Mouse (Mus musculus) brain, adult 2 months (tissue): Measurements from ENCODE around the gene Prkg1.

Source experiments
- DNase-seq: peaks from one replicate; pipeline ENCODE4 v3.0.0; 2011; ENCODE audit warnings: low read depth, low spot score

Prkg1 gene

DNA sequence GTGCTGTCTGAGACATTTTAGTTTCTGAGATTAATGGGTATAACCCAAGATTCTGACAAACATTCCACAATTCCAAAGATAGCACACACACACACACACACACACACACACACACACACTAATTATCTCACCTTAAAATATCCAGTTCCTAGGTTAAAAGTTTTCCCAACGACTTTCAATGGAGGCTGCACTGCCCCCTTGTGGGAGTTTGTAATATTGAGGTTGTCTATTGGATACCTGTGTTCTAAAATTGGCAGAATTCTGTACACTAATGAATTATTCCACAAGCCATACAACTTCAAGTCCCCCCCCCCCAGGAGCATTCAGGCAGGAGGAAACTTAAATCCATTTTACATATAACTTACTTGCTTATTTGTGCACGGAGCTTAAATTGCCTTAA, 18.2 kb downstream of the Prkg1 start:
- peak; percentile 29 for DNase-seq

- no peak for DNase-seq
Observed at GRCm38 (mm10) chr19:31743241-31744045, 21.4 kb downstream of the Prkg1 start.

GRCm38 (mm10) chr19:31714900-31715299, 49.9 kb downstream of the Prkg1 start:
- DNase-seq, result no peak

DNA sequence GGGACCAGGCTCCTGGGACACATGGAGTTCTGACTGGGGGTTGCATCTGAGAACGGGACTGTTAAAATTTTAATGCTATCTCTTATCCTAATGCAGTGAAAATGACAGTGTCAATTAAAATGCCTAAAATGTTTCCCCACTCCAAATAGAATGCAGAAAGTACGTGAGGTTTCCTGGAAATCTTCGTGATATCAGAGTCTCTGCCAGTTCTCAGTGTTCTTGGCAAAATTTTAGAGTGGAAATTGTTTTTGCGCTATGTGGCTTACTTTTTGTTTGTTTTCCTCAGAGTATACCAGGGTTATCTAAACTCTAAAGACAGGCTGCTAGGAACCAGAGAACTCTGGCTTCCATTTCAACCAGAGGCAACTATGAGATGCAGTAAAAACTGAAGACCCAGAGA, 50.4 kb downstream of the Prkg1 start:
- no peak for DNase-seq

DNA sequence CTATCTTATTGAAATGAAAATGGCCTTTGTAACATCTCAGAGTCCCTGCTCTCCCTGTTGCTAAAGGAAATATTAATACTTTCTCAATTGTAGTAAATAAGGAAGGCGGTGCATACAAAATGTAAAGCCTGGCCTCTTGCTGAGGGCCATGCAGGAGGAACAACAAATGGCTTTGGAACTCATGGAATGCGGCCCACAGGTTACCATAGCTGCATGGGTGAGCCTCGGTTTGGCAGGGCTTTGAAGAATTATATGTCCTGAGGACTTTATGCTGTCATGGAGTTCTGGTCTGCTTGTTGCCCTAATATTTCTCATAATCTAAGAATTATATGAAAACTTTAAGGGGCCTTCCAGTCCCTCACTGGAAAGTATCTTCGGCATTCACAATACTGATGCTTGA, 51.5 kb downstream of the Prkg1 start:
- DNase-seq, result no peak

DNA sequence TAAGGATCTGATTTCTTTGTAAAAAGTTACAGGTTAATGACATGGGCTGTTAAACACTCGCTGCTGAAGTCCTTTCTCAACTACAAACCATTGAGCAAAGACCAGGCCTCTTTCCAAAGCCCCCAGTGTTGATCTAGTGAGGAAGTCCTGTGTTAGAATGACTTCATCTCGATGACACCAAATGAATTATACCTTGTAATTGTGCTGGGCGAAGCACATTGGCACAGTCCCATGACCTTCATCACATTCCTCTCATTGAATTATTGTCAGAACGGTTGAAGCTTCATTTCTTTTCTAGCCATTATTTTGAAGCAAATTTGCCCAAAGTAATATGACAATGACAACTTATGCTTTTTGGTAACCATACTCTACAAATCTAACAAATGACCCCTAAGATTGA, 54.5 kb downstream of the Prkg1 start:
- no peak for DNase-seq

GRCm38 (mm10) chr19:31703991-31704390, 60.8 kb downstream of the Prkg1 start:
- no peak for DNase-seq

- no peak for DNase-seq
Observed at GRCm38 (mm10) chr19:31698916-31699315, 65.9 kb downstream of the Prkg1 start.

- DNase-seq, result peak; percentile 66
Observed at GRCm38 (mm10) chr19:31680821-31681220, 84.0 kb downstream of the Prkg1 start.

DNA sequence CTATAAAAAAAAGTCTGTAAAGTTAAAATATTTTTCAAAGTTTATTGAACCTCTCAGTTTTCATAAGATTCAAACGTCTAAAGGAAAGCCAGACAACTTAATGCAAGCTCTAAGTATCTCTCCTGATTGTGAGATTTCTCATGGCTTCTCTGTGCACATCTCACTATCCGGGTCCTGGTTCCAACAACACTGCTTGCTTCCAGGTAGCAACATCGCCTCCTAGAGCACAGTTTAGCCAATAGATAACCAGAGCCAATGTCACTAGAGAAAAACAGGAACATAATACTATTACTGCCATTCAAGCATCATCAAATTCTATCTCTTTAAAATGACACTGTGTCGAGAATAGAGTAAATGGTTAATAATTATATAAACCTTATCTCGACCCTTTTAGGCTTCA, 86.5 kb downstream of the Prkg1 start:
- DNase-seq, result peak; percentile 53

- peak; percentile 54 for DNase-seq
Observed at GRCm38 (mm10) chr19:31671726-31672125, 93.1 kb downstream of the Prkg1 start.

DNA sequence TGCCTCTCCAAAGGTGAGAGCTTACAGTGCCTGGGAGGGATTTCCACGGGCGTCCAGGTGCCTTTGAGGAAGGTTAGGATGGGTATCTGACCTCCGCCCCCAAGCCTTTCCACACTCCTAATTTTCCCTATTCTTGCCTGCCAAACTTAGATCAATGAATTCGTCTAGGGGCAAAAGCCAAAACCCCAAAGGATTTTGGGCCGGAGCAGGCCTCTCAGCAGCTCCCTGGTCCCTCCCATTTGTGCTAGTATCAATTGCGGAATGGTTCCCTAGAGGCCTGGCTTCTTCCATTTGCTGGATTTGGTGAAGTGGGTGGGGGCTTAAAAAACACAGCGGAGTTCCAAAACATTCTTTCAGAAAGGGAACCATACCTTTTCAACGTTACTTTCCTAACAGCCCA, 99.8 kb downstream of the Prkg1 start:
- peak; percentile 63 for DNase-seq

DNA sequence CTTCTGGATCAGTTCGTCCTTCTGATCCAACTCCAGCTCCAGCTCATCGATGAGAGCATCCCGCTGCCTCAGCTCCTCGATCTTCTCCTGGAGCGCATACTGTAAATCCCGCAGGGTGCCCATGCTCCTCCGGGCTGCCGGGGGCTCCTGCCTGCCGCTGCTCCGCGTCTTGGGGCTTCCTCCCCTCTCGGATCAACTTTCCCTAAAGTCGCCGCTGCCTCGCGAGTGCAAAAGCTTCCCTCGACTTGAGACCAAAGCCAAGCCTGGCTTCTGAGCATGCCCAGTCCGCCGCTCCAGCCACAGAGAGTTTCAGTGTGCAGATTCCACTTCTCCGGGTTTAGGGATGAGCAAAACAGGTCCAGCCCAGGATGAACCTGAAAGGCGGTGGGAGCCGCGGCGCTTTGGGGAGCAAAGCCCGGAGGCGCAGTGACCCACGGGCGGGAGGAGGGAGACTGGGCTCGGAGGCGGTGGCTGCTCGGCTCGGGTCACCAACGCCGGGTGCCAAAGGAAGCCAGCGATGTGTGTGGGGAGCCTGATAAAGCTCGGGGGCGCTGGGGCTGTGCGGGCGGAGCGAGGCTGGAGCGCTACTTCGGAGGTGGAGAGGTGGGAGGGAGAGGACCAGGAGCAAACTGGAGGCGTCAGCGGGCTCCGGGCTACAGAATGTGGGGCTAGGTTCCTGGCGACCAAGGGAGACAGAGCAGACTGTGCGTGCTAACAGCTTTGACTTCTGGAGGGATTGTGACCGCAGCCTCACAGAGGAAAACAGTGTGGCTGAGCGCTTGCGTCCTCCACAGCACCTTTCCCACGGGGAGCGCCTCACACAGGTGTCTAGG, 100.5 kb downstream of the Prkg1 start:
- peak; percentile 83 for DNase-seq

DNA sequence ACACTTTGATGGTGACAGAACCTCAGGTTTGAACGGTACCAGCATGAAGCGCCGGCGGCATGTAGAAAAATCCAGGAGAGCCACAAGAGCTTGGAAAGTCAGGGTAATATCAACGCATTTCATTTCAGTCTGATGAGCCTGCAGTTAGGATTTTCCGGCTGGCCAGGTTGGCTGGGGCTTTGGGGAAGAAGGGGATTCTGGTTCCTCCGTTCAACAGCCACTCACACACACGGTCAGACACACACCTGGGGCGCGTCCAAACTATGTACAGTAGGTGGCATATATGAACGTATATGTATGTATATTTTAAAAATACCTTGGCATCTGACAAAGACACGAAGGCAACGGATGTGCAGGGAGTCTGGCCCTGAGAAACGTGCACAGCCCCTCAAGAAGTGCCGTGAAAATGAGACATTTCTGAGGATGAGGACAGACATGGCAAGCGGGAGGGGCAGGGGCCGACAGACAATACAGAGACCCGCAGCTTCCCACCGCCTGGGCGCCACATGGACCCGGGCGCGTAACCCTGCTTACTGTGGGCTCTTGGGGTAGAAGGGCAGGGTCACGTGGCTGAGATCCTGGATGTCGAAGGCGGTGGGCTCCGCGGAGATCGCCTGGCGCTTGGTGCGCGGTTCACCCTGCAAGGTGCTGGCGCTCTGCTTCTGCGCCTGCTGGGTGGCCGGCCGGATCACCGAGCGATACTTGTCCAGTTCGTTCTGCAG, 101.2 kb downstream of the Prkg1 start:
- peak; percentile 63 for DNase-seq

DNA sequence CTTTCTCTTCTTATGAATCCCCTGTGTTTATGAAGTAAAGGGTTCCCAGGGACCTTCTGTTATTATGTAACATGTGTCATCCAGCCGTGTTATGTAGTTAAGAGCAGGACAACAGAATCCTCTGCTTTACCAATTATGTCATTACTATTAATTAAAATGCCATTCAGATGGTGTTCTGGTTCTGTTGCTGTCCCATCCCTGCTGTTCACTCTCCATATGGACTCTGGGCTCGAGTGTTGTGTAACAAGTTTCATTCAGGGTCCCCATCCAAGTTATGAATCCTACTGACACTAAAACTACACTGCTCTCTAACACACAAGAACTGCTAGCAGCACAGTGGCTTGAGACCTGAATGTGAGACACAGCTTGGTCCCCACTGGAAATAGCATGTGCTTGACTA, 102.0 kb downstream of the Prkg1 start:
- peak; percentile 47 for DNase-seq

GRCm38 (mm10) chr19:31658751-31659397, 106.0 kb downstream of the Prkg1 start:
- peak; percentile 54 for DNase-seq

GRCm38 (mm10) chr19:31656256-31656655, 108.6 kb downstream of the Prkg1 start:
- peak; percentile 11 for DNase-seq

DNA sequence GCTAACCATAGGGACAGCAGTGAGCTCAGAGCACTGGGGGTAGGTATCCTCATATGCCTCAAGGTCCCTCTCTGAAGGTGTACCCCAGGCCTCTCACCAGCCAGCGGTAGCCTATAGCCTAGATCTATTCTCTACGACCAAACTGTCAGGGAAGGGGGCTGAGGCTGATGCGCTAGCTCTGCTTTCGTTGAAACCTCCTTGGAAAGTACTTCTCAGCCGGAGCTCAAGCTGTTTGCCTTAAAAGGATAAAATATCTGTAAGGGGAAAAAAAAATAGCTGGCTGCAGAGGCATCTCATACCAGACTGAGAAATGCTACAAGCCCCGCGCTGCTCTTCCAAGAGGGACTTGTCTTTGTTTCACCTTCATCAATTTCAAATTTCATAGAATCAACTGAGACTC, 109.0 kb downstream of the Prkg1 start:
- peak; percentile 36 for DNase-seq

GRCm38 (mm10) chr19:31654022-31654421, 110.8 kb downstream of the Prkg1 start:
- peak; percentile 65 for DNase-seq

DNA sequence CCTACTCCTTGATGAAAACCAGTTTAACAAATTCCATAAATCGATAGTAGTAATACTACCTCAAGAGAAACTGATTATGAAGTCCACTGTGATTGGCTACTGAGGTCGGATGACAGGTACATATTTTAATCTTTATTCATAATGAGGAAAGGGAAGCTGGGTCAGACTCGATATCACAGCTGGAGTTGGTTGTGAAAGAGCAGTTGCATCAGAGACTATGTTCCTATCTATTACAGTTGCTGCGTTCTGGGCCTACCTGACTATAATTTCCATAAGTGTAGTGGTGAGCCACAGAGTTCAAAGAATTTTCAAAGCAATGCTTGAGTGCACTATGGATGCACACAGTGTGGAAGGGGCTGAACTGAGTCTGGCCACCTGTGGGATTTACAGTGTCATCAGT, 114.4 kb downstream of the Prkg1 start:
- DNase-seq, result no peak

- DNase-seq, result no peak
Observed at GRCm38 (mm10) chr19:31647492-31647891, 117.3 kb downstream of the Prkg1 start.
